Mouse (Mus musculus) G1E (cell line): ENCODE results near the gene Tmem123.

Experiments
- CTCF ChIP-seq: IDR thresholded peaks from 2 replicates; pipeline ENCODE4 v1.5.1; 2012; ENCODE audit warnings: low read depth, low read length, inconsistent platforms, mixed read lengths
- POLR2AphosphoS5 ChIP-seq: IDR thresholded peaks from 2 replicates; pipeline ENCODE4 v1.6.1; 2012; ENCODE audit warnings: low read depth, low read length, inconsistent platforms; ENCODE audit not compliant: insufficient replicate concordance

- no peak for TF ChIP-seq CTCF
- TF ChIP-seq POLR2AphosphoS5 = no peak
Observed at GRCm38 (mm10) chr9:7777652-7778051, 13.8 kb downstream of the Tmem123 start.
